Mouse (Mus musculus) thymus, adult 2 months (tissue): ENCODE measurements around the gene Prkn. TPM values are rescaled to one million over a fixed set of nuclear protein-coding genes. Genes with fewer than 3 reads are reported as not detected.

ENCODE experiments used
- DNase-seq: peaks from one replicate; pipeline ENCODE4 v3.0.0; 2021
- H3K27ac ChIP-seq: fragments of 200-500 bp; 2 replicates; pipeline ENCODE4 v1.5.1; 2012; ENCODE audit warnings: low read length, control low read depth; ENCODE audit not compliant: control insufficient read depth, insufficient read depth
- H3K27me3 ChIP-seq: fragments of 200-500 bp; 2 replicates; pipeline ENCODE4 v1.6.1; 2012; ENCODE audit warnings: mild to moderate bottlenecking, low read length, moderate library complexity, mixed read lengths; ENCODE audit not compliant: control insufficient read depth, insufficient read depth
- H3K36me3 ChIP-seq: fragments of 200-500 bp; 2 replicates; pipeline ENCODE4 v1.6.1; 2012; ENCODE audit warnings: mild to moderate bottlenecking, low read length, moderate library complexity; ENCODE audit not compliant: control insufficient read depth, insufficient read depth
- H3K4me1 ChIP-seq: fragments of 200-500 bp; replicated peaks from 2 replicates; pipeline ENCODE4 v1.6.1; 2012; ENCODE audit warnings: low read length; ENCODE audit not compliant: control insufficient read depth, insufficient read depth
- H3K4me3 ChIP-seq: fragments of 200-500 bp; 2 replicates; pipeline ENCODE4 v1.5.1; 2012; ENCODE audit warnings: mild to moderate bottlenecking, low read length, control low read depth, moderate library complexity; ENCODE audit not compliant: control insufficient read depth, insufficient read depth
- CTCF ChIP-seq: fragments of 200-500 bp; IDR thresholded peaks from 2 replicates; pipeline ENCODE4 v1.5.1; 2012; ENCODE audit warnings: mild to moderate bottlenecking, control low read depth, low read length, moderate library complexity, borderline replicate concordance; ENCODE audit not compliant: control insufficient read depth, poor library complexity, insufficient read depth; ENCODE audit errors: extremely low read depth
- POLR2A ChIP-seq: fragments of 200-500 bp; IDR thresholded peaks from 2 replicates; pipeline ENCODE4 v1.6.1; 2012; ENCODE audit warnings: mild to moderate bottlenecking, low read length, control low read depth, moderate library complexity; ENCODE audit not compliant: control insufficient read depth, poor library complexity, insufficient read depth; ENCODE audit errors: extremely low read depth
- WGBS: fragments of 180-500 bp; shearing (Covaris S2); methylation state at CpG from one replicate; pipeline ENCODE4 v1.1.7; 2018; 5-methylcytosine and 5-hydroxymethylcytosine counted together
- polyA plus RNA-seq: library from polyadenylated mRNA; depleted of rRNA; stranded (reverse); fragments of >200 nt; gene quantifications from 2 replicates; pipeline ENCODE4 v1.2.3, GENCODE M21; 2012

Prkn gene
- polyA plus RNA-seq, 1 experiment: 1.4 TPM

DNA sequence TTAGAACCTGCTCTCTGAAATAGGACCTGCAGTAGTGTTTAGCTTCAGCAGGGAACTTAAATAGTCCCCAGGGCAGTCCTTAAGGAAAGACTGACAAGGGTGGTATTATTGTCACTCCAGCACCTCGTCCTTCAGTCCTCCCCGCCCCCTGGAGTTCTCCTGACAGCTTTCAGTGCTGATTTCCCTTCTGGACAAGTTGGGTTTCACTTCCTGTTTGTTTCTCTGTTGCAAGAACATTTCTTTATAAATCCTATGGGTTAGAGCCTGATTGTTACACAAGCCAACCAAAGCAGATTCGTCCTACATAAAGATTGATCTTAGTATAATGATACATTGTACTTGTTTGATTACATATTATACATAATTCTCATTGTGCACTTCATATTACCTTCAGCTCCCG, 142.0 kb downstream of the Prkn start:
- H3K4me1 ChIP-seq: no peaks in the 10 kb centered on the region
- no peak overlapping the region for H3K27ac ChIP-seq
- H3K36me3 ChIP-seq: no peaks in the 10 kb centered on the region
- H3K27me3 ChIP-seq: no peaks in the 10 kb centered on the region
- 72% methylated on average over 4 of the region's 4 CpGs for WGBS
- no peak for DNase-seq
- no peak for TF ChIP-seq CTCF
- no peak for TF ChIP-seq POLR2A
- no peak overlapping the region for H3K4me3 ChIP-seq

DNA sequence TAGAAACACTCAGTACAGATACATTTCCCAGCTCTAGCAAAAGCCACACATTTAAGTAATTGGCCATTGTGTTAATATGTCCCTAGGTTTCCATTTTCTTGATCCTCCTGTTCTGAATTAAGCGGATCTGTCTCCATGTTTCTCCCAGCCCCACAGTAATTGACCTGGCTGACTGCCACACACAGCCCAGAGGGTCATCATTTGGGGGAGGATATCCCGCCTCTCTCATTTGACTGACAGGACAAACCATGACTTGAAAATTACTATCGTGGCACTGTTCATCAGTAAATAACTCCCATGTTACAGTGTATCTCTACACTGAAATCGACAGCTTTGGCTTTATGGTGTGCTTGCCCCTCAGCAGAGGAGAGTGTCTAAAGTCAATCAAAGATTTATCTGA, 146.9 kb downstream of the Prkn start:
- TF ChIP-seq CTCF: no peak
- no peak for TF ChIP-seq POLR2A
- no peaks in the 10 kb centered on the region for H3K27me3 ChIP-seq
- H3K4me1 ChIP-seq: no peaks in the 10 kb centered on the region
- H3K36me3 ChIP-seq: no peaks in the 10 kb centered on the region
- H3K4me3 ChIP-seq: no peak overlapping the region
- WGBS: 95% methylated on average over 4 of the region's 4 CpGs
- DNase-seq: no peak
- H3K27ac ChIP-seq: no peak overlapping the region

DNA sequence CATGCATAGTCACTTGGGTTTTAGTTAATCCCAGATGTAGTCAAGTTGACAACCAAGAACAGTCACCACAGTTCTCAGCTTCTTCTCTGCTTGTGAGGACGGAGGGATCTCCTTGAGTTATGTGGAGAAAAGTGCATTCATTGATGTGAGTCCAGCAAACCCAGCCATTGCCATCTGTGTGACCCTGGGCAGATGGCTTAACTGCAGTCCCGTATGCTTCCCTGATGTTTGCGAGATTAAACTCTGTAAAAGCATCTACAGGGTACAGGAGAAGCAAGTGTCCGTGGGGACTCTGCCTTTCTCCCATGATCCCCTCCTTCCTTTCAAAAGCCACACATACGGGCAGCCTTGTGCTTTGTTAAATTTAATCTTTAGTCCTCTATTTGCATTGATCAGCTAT, 157.1 kb downstream of the Prkn start:
- no peaks in the 10 kb centered on the region for H3K27me3 ChIP-seq
- TF ChIP-seq POLR2A: no peak
- TF ChIP-seq CTCF: no peak
- no peak overlapping the region for H3K27ac ChIP-seq
- H3K4me1 ChIP-seq: no peaks in the 10 kb centered on the region
- 94% methylated on average over 5 of the region's 5 CpGs for WGBS
- no peak for DNase-seq
- H3K4me3 ChIP-seq: no peak overlapping the region
- H3K36me3 ChIP-seq: no peaks in the 10 kb centered on the region

- H3K4me1 ChIP-seq: no peaks in the 10 kb centered on the region
- H3K4me3 ChIP-seq: no peak overlapping the region
- H3K27me3 ChIP-seq: no peaks in the 10 kb centered on the region
- no peaks in the 10 kb centered on the region for H3K36me3 ChIP-seq
- no peak overlapping the region for H3K27ac ChIP-seq
- no peak for TF ChIP-seq POLR2A
- 90% methylated on average over 2 of the region's 2 CpGs for WGBS
- no peak for DNase-seq
Observed at GRCm38 (mm10) chr17:11023371-11023770, 183.2 kb downstream of the Prkn start.

DNA sequence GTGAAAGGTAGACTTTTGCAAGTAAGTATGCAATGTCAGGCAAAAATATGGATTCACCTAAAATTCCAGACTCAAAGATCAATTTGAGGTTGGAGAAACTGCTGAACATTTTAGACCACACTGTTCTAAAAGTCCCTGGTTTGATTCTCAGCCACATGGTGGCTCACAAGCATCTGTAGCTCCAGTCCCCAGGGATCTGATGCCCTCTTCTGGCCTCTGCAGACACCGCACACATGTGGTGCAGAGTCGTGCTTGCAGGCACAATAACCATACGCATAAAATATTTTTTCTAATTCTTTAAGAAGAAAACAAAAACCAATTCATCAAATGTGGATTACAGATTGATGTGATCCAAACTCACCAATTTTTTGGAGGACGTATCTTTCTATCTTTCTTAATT, 189.2 kb downstream of the Prkn start:
- no peaks in the 10 kb centered on the region for H3K4me1 ChIP-seq
- no peaks in the 10 kb centered on the region for H3K27me3 ChIP-seq
- WGBS: over 99% methylated on average over 4 of the region's 4 CpGs
- no peak for DNase-seq
- H3K27ac ChIP-seq: no peak overlapping the region
- no peak for TF ChIP-seq POLR2A
- no peak for TF ChIP-seq CTCF
- no peak overlapping the region for H3K4me3 ChIP-seq
- H3K36me3 ChIP-seq: no peaks in the 10 kb centered on the region

- no peak for DNase-seq
- Histone ChIP-seq H3K4me1 (no peaks in the 10 kb centered on the region), H3K27me3 (no peaks in the 10 kb centered on the region), H3K36me3 (no peaks in the 10 kb centered on the region), H3K27ac (no peak overlapping the region), H3K4me3 (no peak overlapping the region)
- TF ChIP-seq CTCF (no peak), POLR2A (no peak)
- 93% methylated on average over 4 of the region's 4 CpGs for WGBS
Observed at GRCm38 (mm10) chr17:11030936-11031335, 190.8 kb downstream of the Prkn start.

GRCm38 (mm10) chr17:11032366-11032765, 192.2 kb downstream of the Prkn start:
- H3K4me3 ChIP-seq: no peak overlapping the region

More at GRCm38 (mm10) chr17:11032366-11032765, 192.2 kb downstream of the Prkn start:
- no peak for TF ChIP-seq POLR2A
- TF ChIP-seq CTCF: no peak
- WGBS: 81% methylated on average over 2 of the region's 2 CpGs
- Histone ChIP-seq H3K36me3 (no peaks in the 10 kb centered on the region), H3K4me1 (no peaks in the 10 kb centered on the region), H3K27ac (no peak overlapping the region), H3K27me3 (no peaks in the 10 kb centered on the region)
- no peak for DNase-seq
